Mouse (Mus musculus) midbrain, embryonic 13.5 days (tissue): ENCODE measurements around the gene Eif4e3. TPM values are rescaled to one million over a fixed set of nuclear protein-coding genes. Genes with fewer than 3 reads are reported as not detected.
A peak's percentile ranks its signal among the peaks of the same experiment; 100 is the strongest.

ENCODE experiments used
- ATAC-seq: fragments of 200-750 bp; cut with Nextera tagmentation; 2 replicates; pipeline ENCODE4 v1.8.0; 2017; ENCODE audit warnings: mild to moderate bottlenecking, moderate TSS enrichment, moderate library complexity
- H3K27ac ChIP-seq: fragments of 300-500 bp; sonication (generic); 2 replicates; pipeline ENCODE4 v1.5.1; 2015; ENCODE audit warnings: inconsistent platforms, mild to moderate bottlenecking, moderate library complexity
- H3K27me3 ChIP-seq: fragments of 300-500 bp; sonication (generic); 2 replicates; pipeline ENCODE4 v1.6.1; 2015; ENCODE audit warnings: mild to moderate bottlenecking, inconsistent platforms
- H3K36me3 ChIP-seq: fragments of 300-500 bp; sonication (generic); 2 replicates; pipeline ENCODE4 v1.6.1; 2015; ENCODE audit warnings: mild to moderate bottlenecking, inconsistent platforms
- H3K4me1 ChIP-seq: fragments of 300-500 bp; sonication (generic); replicated peaks from 2 replicates; pipeline ENCODE4 v1.6.1; 2015; ENCODE audit warnings: inconsistent platforms
- H3K4me2 ChIP-seq: fragments of 300-500 bp; sonication (generic); replicated peaks from 2 replicates; pipeline ENCODE4 v1.6.1; 2015; ENCODE audit warnings: moderate library complexity, mild to moderate bottlenecking, inconsistent platforms
- H3K4me3 ChIP-seq: fragments of 300-500 bp; sonication (generic); replicated peaks from 2 replicates; pipeline ENCODE4 v1.5.1; 2015; ENCODE audit warnings: mild to moderate bottlenecking, inconsistent platforms
- H3K9ac ChIP-seq: fragments of 300-500 bp; sonication (generic); replicated peaks from 2 replicates; pipeline ENCODE4 v1.6.1; 2015; ENCODE audit warnings: mild to moderate bottlenecking, inconsistent platforms
- H3K9me3 ChIP-seq: fragments of 300-500 bp; sonication (generic); 2 replicates; pipeline ENCODE4 v1.6.1; 2016; ENCODE audit warnings: mild to moderate bottlenecking, inconsistent platforms
- WGBS: fragments of 180-500 bp; shearing (Covaris S2); methylation state at CpG from one replicate; pipeline ENCODE4 v1.1.7; 2015; 5-methylcytosine and 5-hydroxymethylcytosine counted together
- polyA plus RNA-seq: library from polyadenylated mRNA; unstranded; fragments of >200 nt; fragmentation: Nextera tagmentation; extraction: Ambion mirVana; gene quantifications from 2 replicates; pipeline ENCODE4 v1.2.1, GENCODE M21; 2015

Eif4e3 gene
- polyA plus RNA-seq, 1 experiment from 2014 or later = 8.8 TPM

GRCm38 (mm10) chr6:99619466-99619865, 47.1 kb downstream of the Eif4e3 start:
- no peak for ATAC-seq
- no peak overlapping the region for H3K9ac ChIP-seq
- 86% methylated on average over 8 of the region's 8 CpGs for WGBS
- no peaks in the 10 kb centered on the region for H3K9me3 ChIP-seq
- peaks cover 35% of the 10 kb centered on the region for H3K4me1 ChIP-seq
- H3K27me3 ChIP-seq = peaks cover 24% of the 10 kb centered on the region
- no peak overlapping the region for H3K27ac ChIP-seq
- no peak overlapping the region for H3K4me2 ChIP-seq
- no peaks in the 10 kb centered on the region for H3K36me3 ChIP-seq
- no peak overlapping the region for H3K4me3 ChIP-seq

DNA sequence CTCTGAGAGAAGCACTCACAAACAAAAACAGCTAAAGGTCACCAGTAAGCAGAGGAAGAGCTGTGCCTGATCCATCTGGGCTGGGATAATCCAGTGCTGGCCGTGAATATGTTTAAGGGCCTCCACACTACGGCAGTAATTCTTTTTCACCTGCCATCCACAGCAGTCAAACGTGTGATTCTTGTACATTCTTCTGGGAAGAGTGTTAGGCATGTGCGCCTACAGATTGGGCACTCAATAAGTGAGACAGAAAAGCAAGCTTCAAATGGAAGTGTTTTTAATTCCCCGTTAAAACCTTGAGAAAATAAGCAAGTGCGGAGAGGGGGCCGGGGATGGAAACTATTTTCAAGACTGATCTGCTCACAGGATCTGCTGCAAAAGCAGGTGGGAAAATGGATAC, 48.7 kb downstream of the Eif4e3 start:
- Histone ChIP-seq H3K4me1 (peaks cover 23% of the 10 kb centered on the region), H3K9me3 (no peaks in the 10 kb centered on the region), H3K27me3 (peaks cover 39% of the 10 kb centered on the region), H3K9ac (no peak overlapping the region), H3K4me3 (no peak overlapping the region), H3K27ac (no peak overlapping the region), H3K4me2 (no peak overlapping the region), H3K36me3 (no peaks in the 10 kb centered on the region)
- ATAC-seq = no peak
- 60% methylated on average over 7 of the region's 7 CpGs for WGBS

- 56% methylated on average over 1 of the region's 1 CpGs for WGBS
- H3K27me3 ChIP-seq = peaks cover 43% of the 10 kb centered on the region
- H3K4me1 ChIP-seq = peaks cover 23% of the 10 kb centered on the region
Measured at GRCm38 (mm10) chr6:99617415-99617814, 49.2 kb downstream of the Eif4e3 start.

GRCm38 (mm10) chr6:99615272-99615751, 51.3 kb downstream of the Eif4e3 start:
- 7% methylated on average over 10 of the region's 10 CpGs for WGBS
- Histone ChIP-seq H3K9me3 (no peaks in the 10 kb centered on the region), H3K4me1 (peaks cover 23% of the 10 kb centered on the region), H3K9ac (peak overlapping the region; percentile 8; the same call in 1 of the 2 replicates), H3K27me3 (peaks cover 49% of the 10 kb centered on the region), H3K36me3 (no peaks in the 10 kb centered on the region), H3K27ac (0 out of 2 replicates have a peak overlapping the region, but pooled peaks have one; percentile 17), H3K4me3 (no peak overlapping the region), H3K4me2 (0 out of 2 replicates have a peak overlapping the region, but pooled peaks have one; percentile 11)
- 0 out of 2 replicates have a peak, but pooled peaks have one; percentile 24 for ATAC-seq

More at GRCm38 (mm10) chr6:99617415-99617814, 49.2 kb downstream of the Eif4e3 start:
- no peak overlapping the region for H3K9ac ChIP-seq
- no peaks in the 10 kb centered on the region for H3K36me3 ChIP-seq
- H3K4me3 ChIP-seq = no peak overlapping the region
- no peak overlapping the region for H3K4me2 ChIP-seq
- no peaks in the 10 kb centered on the region for H3K9me3 ChIP-seq
- ATAC-seq = no peak
- no peak overlapping the region for H3K27ac ChIP-seq

DNA sequence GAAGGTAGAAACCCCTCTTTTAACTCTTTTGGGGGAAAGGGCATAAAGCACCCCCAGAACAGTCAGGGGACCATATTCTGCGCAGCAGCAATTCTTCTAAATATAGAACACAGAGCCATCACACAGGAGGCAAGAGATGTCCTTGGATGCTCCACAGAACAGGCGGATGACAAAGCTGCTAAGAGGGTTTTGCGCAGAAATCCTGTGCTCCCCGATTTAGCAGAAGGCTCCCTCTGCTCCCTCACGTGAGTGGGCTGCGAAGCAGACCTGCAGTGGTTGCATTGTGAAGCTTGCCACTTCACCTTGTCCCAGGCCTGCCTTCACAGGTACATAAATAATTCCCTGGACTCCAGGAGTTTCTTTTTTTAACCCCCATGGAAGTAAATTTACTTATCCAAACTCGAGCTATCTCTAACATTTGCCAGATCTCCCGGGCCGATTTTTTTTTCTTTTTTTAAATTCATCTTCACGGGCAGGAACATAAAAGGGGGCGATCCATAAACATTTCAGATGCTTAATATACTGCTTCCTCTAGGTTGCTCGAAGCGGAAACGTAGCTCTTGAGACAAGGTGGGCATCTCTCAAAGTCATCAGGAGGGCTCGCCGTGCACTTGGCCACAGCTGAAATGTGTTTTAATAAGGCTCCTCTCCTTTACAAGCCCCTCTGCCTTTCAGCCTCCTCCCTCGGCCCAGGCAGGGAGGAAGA, 51.9 kb downstream of the Eif4e3 start:
- H3K36me3 ChIP-seq = no peaks in the 10 kb centered on the region
- H3K9ac ChIP-seq = peak overlapping the region; percentile 8; the same call in 1 of the 2 replicates
- H3K4me2 ChIP-seq = 0 out of 2 replicates have a peak overlapping the region, but pooled peaks have one; percentile 11
- no peak for ATAC-seq
- peaks cover 45% of the 10 kb centered on the region for H3K27me3 ChIP-seq
- no peak overlapping the region for H3K27ac ChIP-seq
- H3K4me3 ChIP-seq = no peak overlapping the region
- no peaks in the 10 kb centered on the region for H3K9me3 ChIP-seq
- 63% methylated on average over 17 of the region's 17 CpGs for WGBS
- peaks cover 23% of the 10 kb centered on the region for H3K4me1 ChIP-seq

GRCm38 (mm10) chr6:99611866-99612265, 54.7 kb downstream of the Eif4e3 start:
- Histone ChIP-seq H3K27ac (no peak overlapping the region), H3K9ac (no peak overlapping the region), H3K4me1 (peaks cover 15% of the 10 kb centered on the region), H3K9me3 (no peaks in the 10 kb centered on the region), H3K27me3 (peaks cover 36% of the 10 kb centered on the region), H3K4me3 (no peak overlapping the region), H3K4me2 (no peak overlapping the region), H3K36me3 (no peaks in the 10 kb centered on the region)
- WGBS = 61% methylated on average over 6 of the region's 6 CpGs
- ATAC-seq = no peak

DNA sequence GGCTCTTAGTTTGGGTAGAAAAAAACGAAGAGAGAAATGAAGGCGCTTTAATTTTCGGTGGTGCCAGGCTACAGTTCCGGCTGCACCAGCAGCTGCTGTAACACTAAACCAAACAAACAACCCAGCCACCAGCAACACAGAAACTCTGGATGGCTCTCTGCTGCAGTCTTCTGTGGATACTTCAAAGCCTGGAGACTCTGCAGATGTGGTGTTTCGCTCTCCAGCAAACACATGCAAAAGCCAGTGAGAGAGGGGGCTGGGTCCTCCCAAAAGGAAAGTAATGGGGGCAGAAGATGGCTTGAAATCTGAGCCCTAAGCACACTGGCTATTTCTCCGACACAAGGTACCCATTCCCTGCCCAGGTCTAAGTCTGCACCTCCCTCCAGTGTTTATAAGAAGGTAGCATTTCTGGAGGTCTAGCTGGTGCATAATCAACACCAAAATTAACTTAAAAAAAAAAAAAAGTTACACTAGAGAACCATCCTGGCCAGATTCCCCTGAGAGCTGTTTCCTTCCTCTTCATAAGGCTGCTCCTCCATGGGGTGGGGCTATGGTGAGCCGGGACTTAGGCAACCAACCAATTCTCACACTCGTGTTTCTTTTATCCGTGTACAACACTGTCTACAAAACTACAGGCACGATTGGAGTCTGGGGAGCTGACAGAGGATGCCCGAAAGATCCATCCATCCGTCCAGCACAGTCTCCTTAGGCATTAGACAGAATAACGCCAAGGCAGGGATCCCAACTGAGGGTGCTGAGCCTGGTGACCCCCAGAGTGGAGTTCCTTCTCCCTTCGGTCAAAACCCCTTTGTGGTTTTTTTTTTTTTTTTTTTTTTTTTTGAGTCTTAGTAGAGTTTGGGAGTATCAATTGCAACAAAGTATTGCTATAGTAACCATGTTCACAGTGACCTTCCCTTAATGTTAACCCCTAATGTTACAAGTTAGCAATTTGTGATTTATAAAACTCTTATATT, 55.8 kb downstream of the Eif4e3 start:
- H3K27ac ChIP-seq = no peak overlapping the region
- H3K9ac ChIP-seq = no peak overlapping the region
- peaks cover 28% of the 10 kb centered on the region for H3K27me3 ChIP-seq
- no peak for ATAC-seq
- peaks cover 17% of the 10 kb centered on the region for H3K4me1 ChIP-seq
- H3K4me3 ChIP-seq = no peak overlapping the region
- 60% methylated on average over 14 of the region's 14 CpGs for WGBS
- H3K4me2 ChIP-seq = no peak overlapping the region
- no peaks in the 10 kb centered on the region for H3K9me3 ChIP-seq
- H3K36me3 ChIP-seq = no peaks in the 10 kb centered on the region

- no peak overlapping the region for H3K27ac ChIP-seq
- 49% methylated on average over 7 of the region's 7 CpGs for WGBS
- H3K36me3 ChIP-seq = no peaks in the 10 kb centered on the region
- no peak overlapping the region for H3K9ac ChIP-seq
- H3K9me3 ChIP-seq = no peaks in the 10 kb centered on the region
- no peak overlapping the region for H3K4me2 ChIP-seq
- H3K27me3 ChIP-seq = no peaks in the 10 kb centered on the region
- no peak overlapping the region for H3K4me3 ChIP-seq
- H3K4me1 ChIP-seq = 0 out of 2 replicates have a peak, but pooled peaks cover 4% of the 10 kb centered on the region
- ATAC-seq = no peak
Measured at GRCm38 (mm10) chr6:99606079-99606478, 60.5 kb downstream of the Eif4e3 start.

- Histone ChIP-seq H3K27me3 (no peaks in the 10 kb centered on the region), H3K27ac (no peak overlapping the region), H3K4me2 (no peak overlapping the region), H3K9me3 (no peaks in the 10 kb centered on the region), H3K4me1 (peaks cover 8% of the 10 kb centered on the region), H3K9ac (no peak overlapping the region), H3K36me3 (no peaks in the 10 kb centered on the region), H3K4me3 (no peak overlapping the region)
- WGBS = 72% methylated on average over 2 of the region's 2 CpGs
- no peak for ATAC-seq
Measured at GRCm38 (mm10) chr6:99604758-99605157, 61.8 kb downstream of the Eif4e3 start.

GRCm38 (mm10) chr6:99602434-99602833, 64.1 kb downstream of the Eif4e3 start:
- Histone ChIP-seq H3K27me3 (no peaks in the 10 kb centered on the region), H3K27ac (no peak overlapping the region), H3K9me3 (no peaks in the 10 kb centered on the region), H3K9ac (no peak overlapping the region), H3K4me3 (no peak overlapping the region), H3K4me1 (peaks cover 18% of the 10 kb centered on the region), H3K4me2 (no peak overlapping the region), H3K36me3 (no peaks in the 10 kb centered on the region)
- 90% methylated on average over 7 of the region's 7 CpGs for WGBS
- no peak for ATAC-seq

DNA sequence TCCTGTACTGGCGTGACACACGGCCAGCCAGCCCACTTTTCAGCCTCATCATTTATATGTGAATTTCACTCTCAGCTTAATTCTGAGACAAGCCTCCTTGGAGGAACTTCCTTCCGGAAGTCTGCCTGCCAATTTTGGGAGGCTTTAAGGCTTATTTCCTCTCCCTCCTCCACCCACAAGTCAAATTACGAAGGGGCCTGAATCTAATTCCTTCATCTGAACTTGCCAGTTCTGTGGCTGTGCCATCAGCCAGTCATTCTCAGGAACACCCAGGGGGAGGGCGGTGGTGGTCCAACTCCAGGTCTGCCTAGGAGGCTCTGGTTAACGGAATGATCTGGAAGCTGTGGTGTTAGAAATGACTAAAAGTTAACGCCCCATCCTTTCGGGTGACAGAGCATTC, 65.7 kb downstream of the Eif4e3 start:
- Histone ChIP-seq H3K27me3 (no peaks in the 10 kb centered on the region), H3K4me3 (no peak overlapping the region), H3K36me3 (no peaks in the 10 kb centered on the region), H3K4me2 (no peak overlapping the region), H3K27ac (no peak overlapping the region), H3K9me3 (no peaks in the 10 kb centered on the region), H3K9ac (no peak overlapping the region), H3K4me1 (peaks cover 14% of the 10 kb centered on the region)
- ATAC-seq = no peak
- 81% methylated on average over 8 of the region's 8 CpGs for WGBS
